Comparison of ENCODE assay signal across 25 mouse cellular contexts in the genomic region with DNA sequence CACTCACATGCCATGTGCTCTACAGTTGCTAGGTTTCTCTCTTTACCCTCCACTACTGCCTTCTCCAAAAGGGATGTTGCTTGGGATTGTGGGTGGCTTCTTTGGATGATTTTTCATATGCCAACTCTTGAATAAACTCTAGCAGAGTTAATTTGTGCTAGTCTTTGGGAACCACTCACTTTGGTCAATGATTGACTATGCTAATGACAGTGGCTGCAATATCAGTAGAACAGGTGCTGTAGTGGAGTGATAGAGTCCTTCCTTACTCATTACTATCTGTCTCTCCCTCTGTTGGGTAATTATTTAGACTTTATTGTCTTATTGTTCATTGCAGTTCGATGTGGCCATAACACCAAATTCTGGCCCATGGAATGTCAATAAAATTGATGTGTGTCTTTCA.
"Had no signal": no experiment of that assay in that cellular context is flagged by ENCODE, and none has a peak within 500 bp of the region (broad histone marks: within the 10 kb centered on the region; RNA-seq: fewer than 3 reads in every experiment).

No protein-coding gene starts in this region.

- H3K4me1 ChIP-seq: forebrain, embryonic 15.5 days; heart, embryonic 10.5 days; heart, embryonic 12.5 days; hindbrain, embryonic 12.5 days; kidney, embryonic 15.5 days; limb, embryonic 13.5 days; limb, embryonic 15.5 days; liver, embryonic 13.5 days; liver, embryonic 15.5 days had no signal

- H3K9ac ChIP-seq: forebrain, embryonic 15.5 days; forebrain, postnatal 0 days; heart, embryonic 12.5 days; hindbrain, embryonic 12.5 days; hindbrain, embryonic 14.5 days; kidney, embryonic 15.5 days; limb, embryonic 13.5 days; limb, embryonic 15.5 days; liver, embryonic 13.5 days; liver, embryonic 15.5 days had no signal

- DNase-seq: forebrain, postnatal 0 days; gastrocnemius, adult 2 months; gastrocnemius, postnatal 10 days; gastrocnemius, postnatal 25 days; heart, adult 18-20 months; heart, postnatal 10 days; heart, postnatal 4 days; kidney, postnatal 10 days; layer of hippocampus, adult 9-11 months; layer of hippocampus, postnatal 36 days; left cerebral cortex, postnatal 4 days; liver, embryonic 13.5 days had no signal

- ATAC-seq: forebrain, embryonic 15.5 days; forebrain, postnatal 0 days; hindbrain, embryonic 16.5 days; inflammation-experienced regulatory T-cells, adult 6 months had no signal

- H3K27ac ChIP-seq: forebrain, embryonic 15.5 days; gastrocnemius, adult 2 months; heart, embryonic 10.5 days; hindbrain, embryonic 10.5 days; hindbrain, embryonic 12.5 days; hindbrain, embryonic 14.5 days; kidney, embryonic 15.5 days; limb, embryonic 13.5 days; limb, embryonic 15.5 days; liver, embryonic 13.5 days; liver, embryonic 15.5 days had no signal

- H3K4me3 ChIP-seq: forebrain, embryonic 15.5 days; gastrocnemius, adult 2 months; heart, embryonic 10.5 days; heart, embryonic 12.5 days; hindbrain, embryonic 10.5 days; hindbrain, embryonic 12.5 days; kidney, embryonic 15.5 days; limb, embryonic 13.5 days; limb, embryonic 15.5 days; liver, embryonic 13.5 days; liver, embryonic 15.5 days had no signal

- H3K27me3 ChIP-seq: forebrain, embryonic 15.5 days; hindbrain, embryonic 12.5 days; kidney, embryonic 15.5 days; limb, embryonic 13.5 days; limb, embryonic 15.5 days; liver, embryonic 13.5 days; liver, embryonic 15.5 days had no signal

- H3K9me3 ChIP-seq: forebrain, embryonic 15.5 days; heart, embryonic 10.5 days; heart, embryonic 12.5 days; hindbrain, embryonic 10.5 days; hindbrain, embryonic 12.5 days; kidney, embryonic 15.5 days; limb, embryonic 13.5 days; limb, embryonic 15.5 days; liver, embryonic 13.5 days; liver, embryonic 15.5 days had no signal

- H3K4me2 ChIP-seq: forebrain, embryonic 15.5 days; heart, embryonic 12.5 days; hindbrain, embryonic 12.5 days; hindbrain, embryonic 14.5 days; kidney, embryonic 15.5 days; limb, embryonic 13.5 days; limb, embryonic 15.5 days; liver, embryonic 11.5 days; liver, embryonic 13.5 days; liver, embryonic 15.5 days had no signal

- H3K36me3 ChIP-seq: forebrain, embryonic 15.5 days; heart, embryonic 10.5 days; heart, embryonic 12.5 days; hindbrain, embryonic 10.5 days; hindbrain, embryonic 12.5 days; kidney, embryonic 15.5 days; limb, embryonic 13.5 days; limb, embryonic 15.5 days; liver, embryonic 13.5 days; liver, embryonic 15.5 days had no signal
